Mouse (Mus musculus): ENCODE measurements around the gene Clstn1. TPM values are rescaled to one million over a fixed set of nuclear protein-coding genes. Genes with fewer than 3 reads are reported as not detected.

Clstn1 gene
- total RNA-seq, 1 experiment from 2014 or later = 69.1 TPM

GRCm38 (mm10) chr4:149632670-149633307 is 46.5 kb downstream of the Clstn1 start:
- DNase-seq = peak; percentile 37

GRCm38 (mm10) chr4:149634157-149634556 is 47.9 kb downstream of the Clstn1 start:
- DNase-seq = no peak

- DNase-seq = no peak
These were observed 48.7 kb downstream of the Clstn1 start for GRCm38 (mm10) chr4:149634966-149635365.

GRCm38 (mm10) chr4:149635915-149636415 is 49.7 kb downstream of the Clstn1 start:
- DNase-seq = no peak

- no peak for DNase-seq
These were observed 51.7 kb downstream of the Clstn1 start for GRCm38 (mm10) chr4:149637942-149638341.

- DNase-seq = no peak
These were observed 54.6 kb downstream of the Clstn1 start for GRCm38 (mm10) chr4:149640831-149641230.

GRCm38 (mm10) chr4:149641400-149641799 is 55.1 kb downstream of the Clstn1 start:
- no peak for DNase-seq

- DNase-seq = no peak
These were observed 55.7 kb downstream of the Clstn1 start for GRCm38 (mm10) chr4:149641956-149642355.

- no peak for DNase-seq
These were observed 59.5 kb downstream of the Clstn1 start for GRCm38 (mm10) chr4:149645761-149646160.

- DNase-seq = no peak
These were observed 62.0 kb downstream of the Clstn1 start for GRCm38 (mm10) chr4:149648031-149648805.

GRCm38 (mm10) chr4:149650493-149651193 is 64.4 kb downstream of the Clstn1 start:
- DNase-seq = peak; percentile 92

- peak; percentile 59 for DNase-seq
These were observed 68.0 kb downstream of the Clstn1 start for GRCm38 (mm10) chr4:149654232-149654631.

GRCm38 (mm10) chr4:149657858-149658416 is 71.7 kb downstream of the Clstn1 start:
- no peak for DNase-seq

GRCm38 (mm10) chr4:149659495-149660116 is 73.3 kb downstream of the Clstn1 start:
- DNase-seq = no peak

- DNase-seq = no peak
These were observed 74.3 kb downstream of the Clstn1 start for GRCm38 (mm10) chr4:149660598-149660997.

- DNase-seq = no peak
These were observed 75.8 kb downstream of the Clstn1 start for GRCm38 (mm10) chr4:149661967-149662589.

- DNase-seq = no peak
These were observed 77.7 kb downstream of the Clstn1 start for GRCm38 (mm10) chr4:149663849-149664503.

- DNase-seq = no peak
These were observed 78.9 kb downstream of the Clstn1 start for GRCm38 (mm10) chr4:149665016-149665691.

GRCm38 (mm10) chr4:149665692-149666090 is 79.4 kb downstream of the Clstn1 start:
- no peak for DNase-seq

GRCm38 (mm10) chr4:149671175-149671574 is 84.9 kb downstream of the Clstn1 start:
- no peak for DNase-seq
